Mouse (Mus musculus) spleen, postnatal 10 days (tissue): ENCODE data around the gene Foxe1.

Experiments
- DNase-seq, 2 experiments: peaks; one replicate each; pipeline ENCODE4 v3.0.0; 2021 to 2022; ENCODE audit warnings: low spot score in 2 of 2

Foxe1 gene

DNA sequence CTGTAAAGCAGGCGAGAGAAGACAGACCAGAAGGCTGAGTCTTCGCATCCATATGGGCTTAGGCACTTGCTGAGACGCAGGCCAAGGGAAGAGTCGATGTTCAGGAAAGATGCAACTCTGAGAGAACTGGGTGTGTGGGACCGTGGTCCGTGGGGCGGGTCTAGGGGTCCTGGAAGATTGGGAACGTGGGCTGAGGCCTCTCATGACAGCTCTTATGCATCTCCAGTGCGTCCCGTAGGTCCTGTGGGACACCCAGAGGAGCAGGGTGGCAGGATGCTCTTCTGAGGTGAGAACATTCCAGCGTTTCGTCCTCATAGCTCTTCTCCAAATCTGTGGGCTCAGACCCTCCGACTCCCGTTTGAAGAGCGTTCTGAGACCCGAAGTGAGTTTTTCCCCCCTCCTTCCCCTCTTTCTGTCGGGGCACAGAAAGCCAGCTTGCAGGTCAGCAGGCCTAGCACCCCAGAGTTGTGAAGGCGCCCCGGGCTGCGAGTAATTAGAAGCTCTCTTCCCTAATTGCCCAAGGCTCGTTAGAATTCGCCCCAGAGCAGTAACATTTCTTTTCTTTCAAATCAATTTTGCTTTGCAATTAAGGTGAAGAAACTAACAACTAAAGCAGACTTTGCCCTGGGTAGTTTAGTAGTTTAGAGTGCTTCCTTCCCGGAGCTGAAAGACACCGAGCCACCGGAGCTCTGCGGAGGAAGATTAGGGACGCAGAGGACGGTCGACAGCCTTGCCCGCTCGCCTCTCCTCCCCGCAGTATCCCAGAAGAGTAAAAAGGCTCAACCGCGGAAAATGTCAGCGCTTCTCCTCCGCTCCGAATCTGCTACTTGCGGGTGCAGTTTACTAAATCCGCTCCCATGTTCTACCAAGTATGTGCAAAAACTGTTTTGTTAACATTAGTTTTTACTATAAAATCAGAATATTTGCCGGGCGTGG lies 4.4 kb downstream of the Foxe1 start:
- no peak for DNase-seq

DNA sequence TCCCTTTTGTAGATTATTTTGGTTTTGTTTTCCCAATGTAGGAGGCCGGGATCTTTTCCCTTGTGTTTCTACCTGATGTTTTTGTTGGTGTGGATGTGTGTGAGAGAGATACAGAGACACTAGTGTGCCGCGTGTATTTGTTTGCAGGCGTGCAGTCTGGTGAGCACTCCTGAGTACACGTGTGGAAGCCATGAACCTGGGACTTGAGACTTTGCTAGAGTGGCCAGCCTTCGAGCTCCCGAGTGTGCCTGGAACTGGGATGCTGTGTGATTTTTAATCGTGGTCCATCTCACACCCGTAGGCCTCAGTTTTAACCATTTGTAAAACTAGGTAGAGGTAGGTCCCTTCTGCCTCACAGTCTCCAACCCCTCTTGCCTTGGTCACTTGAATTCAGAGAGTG lies 5.5 kb downstream of the Foxe1 start:
- DNase-seq: no peak

DNA sequence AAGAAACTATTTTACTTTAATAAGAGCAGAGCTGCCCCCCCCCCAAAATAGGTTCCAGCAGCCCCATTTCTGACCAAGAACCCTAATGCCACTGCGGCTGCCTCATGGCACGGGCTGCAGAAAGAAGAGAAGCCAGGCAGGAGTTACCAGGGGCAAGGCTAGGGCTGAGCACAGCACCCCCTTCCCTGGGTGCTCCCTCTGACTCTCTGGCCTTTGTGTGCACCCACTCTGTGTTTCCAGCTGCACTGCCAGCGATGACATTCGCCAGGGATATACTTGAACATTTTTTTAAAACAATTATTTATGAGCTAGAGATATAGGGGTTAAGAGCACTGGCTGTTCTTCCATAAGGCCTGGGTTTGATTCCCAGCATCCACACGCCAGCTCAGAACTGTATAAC lies 6.1 kb downstream of the Foxe1 start:
- no peak for DNase-seq

DNA sequence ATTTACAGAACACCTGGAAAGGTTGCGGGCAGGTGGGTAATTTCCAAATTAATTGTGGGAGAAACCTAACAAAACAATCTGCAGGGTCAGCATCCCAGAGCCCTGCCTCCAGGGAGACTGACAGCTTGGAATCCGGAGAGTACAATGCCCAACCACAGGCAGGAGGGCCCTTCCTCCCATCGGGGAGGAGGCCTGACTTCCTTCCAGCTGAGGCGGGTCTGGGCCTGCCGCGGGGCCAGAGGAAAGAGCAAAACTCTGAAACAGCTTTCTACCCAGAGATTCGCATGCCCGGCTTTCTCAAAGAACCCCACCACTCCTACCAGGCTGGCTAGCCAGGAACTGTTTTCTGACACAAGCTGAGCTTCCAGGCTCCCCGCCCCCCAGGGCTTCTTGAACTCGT lies 9.6 kb downstream of the Foxe1 start:
- no peak for DNase-seq

DNA sequence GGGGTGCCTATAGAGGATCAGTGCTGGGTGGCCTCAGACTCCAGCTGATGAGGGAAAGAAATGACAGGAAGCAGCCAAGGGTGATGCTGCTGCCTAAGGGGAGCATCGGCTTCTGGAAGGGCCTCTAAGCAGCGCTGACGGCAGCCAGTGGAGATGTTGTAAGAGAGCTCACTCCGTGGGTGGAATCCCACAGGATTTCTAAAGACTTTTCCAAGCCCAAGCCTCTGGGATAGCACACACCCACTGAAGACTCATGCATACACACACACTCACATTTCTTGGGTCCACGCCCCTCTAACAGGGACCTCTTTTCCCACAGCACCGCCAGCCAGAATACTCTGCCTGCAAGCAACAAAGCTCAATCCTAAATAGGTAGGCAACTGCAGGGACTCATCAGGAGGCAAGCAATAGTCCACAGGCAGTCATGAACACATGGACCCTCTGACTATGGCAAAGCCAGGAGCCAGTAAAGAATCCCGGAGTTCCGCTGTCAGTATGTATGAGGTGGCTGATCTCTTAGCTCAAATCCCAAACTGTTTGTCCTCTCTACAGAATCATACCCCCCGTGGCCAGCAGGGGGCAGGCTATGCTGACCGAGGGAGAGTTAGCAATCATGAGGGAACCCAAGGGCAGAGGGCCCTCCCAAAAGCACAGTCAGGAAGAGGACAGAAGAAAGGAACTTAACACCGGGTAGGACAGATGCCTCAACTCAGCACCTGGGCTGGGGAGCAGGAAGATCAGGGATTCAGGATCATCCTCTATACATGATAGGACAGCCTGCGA lies 13.1 kb downstream of the Foxe1 start:
- peak; percentile 50 to 79 for DNase-seq

DNA sequence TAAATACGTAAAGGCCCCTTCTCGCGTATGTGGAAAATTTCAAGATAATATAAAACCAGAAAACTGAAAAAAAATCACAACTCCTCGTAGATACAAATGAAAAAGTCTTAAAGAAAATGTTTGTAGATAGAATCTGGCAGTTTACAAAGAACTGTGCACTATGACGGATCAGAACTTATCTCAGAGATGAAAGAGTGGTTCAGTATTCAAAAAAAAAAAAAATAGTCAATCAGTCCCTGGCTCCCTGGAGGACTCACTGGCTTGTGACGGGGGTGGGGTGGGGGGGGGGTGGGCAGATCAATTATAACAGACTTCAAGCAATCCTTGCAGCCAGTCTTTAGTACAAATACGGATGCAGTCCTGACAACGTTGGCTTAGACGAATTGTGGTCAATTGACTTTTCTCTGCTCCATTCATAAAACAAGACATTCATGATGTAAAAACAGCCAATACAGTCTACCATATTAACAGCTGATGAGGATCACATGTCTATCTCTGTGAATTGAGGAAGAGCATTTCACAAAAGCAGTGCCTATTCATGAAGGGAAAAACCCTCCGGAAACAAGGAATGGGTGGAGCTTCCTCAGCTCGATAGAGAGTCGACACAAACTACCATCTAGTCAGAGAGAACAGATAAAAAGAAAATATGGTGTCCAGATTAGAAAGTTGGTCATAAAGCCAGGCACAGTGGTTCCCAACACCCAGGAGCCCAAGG lies 16.3 kb downstream of the Foxe1 start:
- DNase-seq: no peak

DNA sequence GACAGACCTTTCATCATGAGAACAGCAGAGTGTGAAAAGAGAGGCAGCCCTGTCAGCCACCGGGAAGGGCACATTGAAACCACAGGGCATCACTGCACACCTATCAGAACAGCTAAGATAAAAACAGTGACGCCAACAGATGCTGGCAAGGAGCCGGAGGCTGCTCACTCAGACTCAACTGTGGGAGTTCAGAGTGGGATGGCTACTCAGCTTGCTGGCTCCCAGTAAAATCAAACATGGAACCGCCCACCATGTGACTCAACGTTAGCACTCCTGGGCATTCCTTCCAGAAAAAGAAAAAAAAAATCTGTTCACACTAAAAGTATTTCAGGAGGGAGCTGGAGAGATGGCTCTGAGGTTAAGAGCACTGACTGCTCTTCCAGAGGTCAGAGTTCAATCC lies 17.8 kb downstream of the Foxe1 start:
- no peak for DNase-seq

DNA sequence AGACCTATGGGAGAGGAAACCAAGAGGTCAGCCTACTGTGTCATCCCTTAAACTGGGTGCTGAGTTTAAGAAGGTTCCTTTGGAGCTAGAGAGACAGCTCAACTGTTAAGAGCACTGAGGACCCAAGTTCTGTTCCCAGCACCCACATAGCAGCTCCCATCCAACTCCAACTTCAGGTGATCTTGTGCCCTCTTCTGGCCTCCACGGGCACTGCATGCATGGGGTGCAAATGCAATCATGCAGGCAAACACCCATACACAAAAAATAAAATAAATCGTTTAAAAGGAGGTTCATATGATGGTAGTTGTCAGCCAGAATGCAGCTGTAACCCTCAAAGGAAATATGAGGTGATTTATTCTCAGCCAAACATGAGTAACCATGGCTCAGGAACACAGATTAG lies 21.0 kb downstream of the Foxe1 start:
- no peak for DNase-seq

DNA sequence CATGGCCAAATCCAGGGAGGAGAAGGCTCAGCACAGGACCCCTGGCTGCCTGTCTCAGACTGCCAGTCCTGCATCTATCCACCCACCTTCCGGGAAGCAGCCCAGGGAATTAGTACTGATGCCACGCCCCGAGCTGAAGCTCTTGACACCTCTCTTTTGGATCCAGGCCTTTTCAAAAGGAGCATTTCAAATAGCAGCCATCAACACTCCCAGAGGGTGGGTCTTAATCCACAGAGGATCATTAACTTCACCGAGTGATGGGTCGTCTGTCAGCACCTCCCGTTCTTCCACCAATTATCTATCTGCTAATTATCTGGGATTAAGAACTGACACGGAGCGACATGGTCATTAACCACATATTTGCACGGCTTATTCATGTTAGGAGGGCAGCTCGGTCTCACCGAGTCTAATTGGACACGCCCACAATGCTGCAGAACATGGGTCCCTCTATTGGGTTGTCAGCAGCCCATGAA lies 24.1 kb downstream of the Foxe1 start:
- DNase-seq: no peak

DNA sequence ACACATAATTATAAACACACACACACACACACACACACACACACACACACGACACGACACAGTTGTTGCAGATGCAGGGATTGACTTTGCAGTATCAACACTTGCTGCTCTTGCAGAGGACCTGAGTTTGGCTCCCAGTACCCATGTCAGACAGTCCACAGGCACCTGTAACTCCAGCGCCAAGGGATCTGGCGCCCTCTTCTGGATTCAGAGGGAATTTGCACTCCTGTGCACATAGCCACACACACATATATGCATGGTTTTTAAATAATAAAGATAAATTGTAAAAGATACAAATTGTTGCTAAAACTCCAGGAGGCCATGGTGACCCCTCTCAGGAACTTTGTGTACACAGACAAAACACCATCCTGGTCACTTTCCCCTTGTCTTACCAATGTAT lies 25.7 kb downstream of the Foxe1 start:
- no peak for DNase-seq

DNA sequence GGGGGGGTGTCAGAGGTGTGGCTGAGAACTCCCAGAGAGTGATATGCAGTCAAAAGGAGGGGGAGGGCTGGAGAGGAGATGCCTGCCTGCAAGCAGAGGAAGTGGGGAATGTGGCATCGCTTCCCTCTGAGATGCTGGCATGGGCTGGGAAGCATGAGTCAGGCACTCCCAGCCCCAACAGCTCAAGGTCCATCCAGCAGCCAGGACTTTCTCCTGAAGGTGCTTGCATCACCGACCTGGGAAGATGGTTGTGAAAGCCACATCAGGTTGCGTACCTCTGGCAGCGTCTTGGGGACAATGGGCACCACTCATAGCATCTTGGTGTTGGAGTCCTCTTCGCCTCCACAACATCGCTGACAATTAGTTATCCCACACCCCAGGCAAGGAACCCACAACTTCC lies 27.0 kb downstream of the Foxe1 start:
- no peak for DNase-seq

DNA sequence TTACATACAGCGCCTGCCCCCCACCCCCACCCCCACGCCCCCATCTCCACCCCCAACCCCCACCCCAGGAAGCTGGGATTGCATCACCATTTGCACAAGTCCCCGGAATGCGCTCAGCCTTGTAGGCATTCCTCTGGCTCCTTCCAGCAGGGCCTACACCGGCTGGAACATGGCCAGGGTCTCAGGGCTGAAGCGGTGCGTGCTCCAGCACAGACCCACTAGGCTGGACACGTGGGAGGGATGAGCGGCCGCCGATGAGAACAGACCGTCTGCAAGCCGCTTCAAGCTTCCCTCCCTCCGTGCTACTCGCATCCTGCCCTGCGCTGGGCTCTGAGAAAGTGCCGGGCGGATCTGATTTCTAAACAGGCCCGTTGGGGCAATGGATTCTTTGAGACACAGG lies 27.6 kb downstream of the Foxe1 start:
- no peak for DNase-seq

DNA sequence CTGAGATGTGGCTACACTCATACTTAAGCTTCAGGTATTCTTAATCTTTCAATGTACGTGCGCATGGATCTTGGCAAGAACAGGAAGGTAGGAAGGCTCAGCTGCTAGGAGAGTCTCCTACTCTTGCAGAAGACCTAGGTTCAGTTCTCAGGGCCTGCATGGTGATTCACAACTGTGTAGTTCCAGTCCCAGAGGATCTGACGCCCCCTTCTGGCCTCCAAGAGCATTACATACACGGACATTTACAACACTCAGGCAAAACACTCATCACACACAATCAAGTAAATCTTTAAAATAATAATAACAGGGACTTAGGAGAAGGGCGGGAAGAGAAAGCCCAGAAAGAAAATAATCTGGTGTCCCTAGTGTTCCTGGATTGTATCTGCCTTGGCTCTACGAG lies 31.0 kb downstream of the Foxe1 start:
- DNase-seq: peak; percentile 21 to 68

DNA sequence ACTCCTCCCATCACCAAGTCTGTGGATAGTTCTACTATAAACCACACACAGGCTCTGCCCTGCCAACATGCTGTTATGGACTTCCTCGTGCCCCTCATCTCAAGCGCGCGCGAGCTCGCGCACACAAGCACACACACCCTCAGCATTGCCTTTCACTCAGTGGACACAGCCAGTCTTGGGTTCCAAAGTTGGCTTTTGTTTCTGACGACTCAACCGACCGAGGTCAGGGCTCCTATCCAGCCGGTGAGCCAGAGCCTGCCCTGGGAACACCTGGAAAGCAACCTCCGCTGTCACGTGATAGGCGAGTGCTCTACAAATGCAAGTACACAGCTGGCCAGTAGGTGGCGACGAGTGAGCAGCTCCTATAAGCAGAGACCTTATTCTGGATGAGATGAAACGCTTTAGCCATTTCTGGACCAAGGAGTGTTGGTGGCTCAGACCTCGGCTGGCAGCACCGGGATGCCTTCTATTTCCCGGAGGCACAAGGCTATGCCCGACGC lies 31.5 kb downstream of the Foxe1 start:
- peak; percentile 76 to 88 for DNase-seq

DNA sequence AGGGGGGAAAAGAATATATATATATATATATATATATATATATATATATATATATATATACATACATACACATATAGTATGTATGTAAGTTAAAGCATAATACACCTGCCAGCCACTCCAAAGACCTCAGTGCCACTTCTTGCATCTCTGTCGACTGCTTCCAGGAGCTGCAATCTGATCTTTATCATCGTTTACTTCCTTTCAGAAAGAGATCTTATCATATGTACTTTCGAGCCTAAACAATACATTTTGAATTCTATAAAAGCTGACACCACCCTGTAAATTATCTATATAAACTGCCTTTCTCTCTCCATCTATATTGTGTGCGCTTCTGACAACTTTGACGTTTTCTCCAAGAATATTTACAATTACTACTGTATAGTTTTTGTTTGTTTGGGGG lies 45.1 kb downstream of the Foxe1 start:
- DNase-seq: no peak

DNA sequence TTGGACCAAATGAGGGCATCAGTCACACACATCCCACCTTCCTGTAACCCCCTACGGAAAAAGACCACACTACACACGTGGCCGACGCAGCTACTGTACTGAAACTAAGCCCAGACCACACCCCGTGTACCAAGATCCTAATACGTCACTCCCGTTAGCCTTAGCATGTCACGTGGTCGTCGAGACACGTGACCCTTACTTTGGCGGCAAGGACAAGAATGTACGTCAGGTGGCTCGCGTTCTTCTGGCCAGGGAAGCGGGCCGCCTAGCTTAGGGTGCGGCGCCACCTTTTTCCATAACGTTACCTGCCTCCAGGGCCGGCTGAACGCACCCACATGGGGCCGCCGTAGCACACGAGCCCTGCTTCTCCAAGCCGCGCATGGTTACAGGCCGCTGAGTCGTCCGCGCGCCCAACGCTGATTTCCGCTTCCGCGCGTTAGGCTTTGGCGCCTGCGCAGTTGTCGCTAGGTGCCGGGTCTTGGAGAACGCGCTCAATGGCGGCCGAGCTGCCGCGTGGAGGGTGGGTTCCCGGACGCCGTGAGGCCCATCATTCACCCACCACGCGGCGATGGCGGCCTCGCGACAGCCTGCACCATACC lies 45.7 kb downstream of the Foxe1 start, which contains the start of gene Trmo:
Gene Trmo, minus strand, starts transcription at position 425 of the 599 bp plus-strand sequence.
- DNase-seq: peak; percentile 90 to 94

DNA sequence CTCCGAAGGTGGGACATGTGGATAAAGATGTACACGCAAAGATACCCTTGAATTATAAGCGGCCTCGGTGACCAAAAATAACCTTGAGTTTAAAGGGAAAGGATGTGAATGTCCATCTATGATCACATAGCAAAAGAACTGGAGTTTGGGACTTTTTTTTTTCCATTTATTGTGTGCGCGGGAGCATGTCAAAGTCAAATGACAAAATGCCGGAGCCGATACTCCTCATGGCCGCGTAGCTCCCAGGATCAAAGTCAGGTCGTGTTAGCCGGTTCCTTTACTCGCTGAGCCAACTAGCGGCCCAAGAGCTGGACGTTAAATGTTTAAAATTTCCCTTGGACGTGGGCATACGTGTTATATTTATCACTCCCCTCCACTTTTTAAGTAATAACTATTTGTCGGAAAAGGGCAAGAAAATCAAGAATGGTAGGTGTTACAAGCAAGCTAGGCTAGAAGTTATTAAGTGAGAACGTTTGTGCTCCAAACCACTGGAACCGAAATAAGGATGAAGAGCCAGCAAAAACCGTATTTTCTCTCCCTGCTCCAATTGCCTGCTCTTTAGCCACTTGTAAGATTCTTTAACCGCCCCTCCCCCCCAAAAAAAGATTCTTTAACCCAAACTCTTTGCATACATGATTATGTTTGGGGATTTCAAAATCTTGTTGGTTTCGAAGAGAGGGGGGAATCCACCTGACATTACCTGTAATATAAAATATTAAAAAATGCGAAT lies 46.4 kb downstream of the Foxe1 start:
- DNase-seq: peak in 1 of 2 experiments; percentile 51

DNA sequence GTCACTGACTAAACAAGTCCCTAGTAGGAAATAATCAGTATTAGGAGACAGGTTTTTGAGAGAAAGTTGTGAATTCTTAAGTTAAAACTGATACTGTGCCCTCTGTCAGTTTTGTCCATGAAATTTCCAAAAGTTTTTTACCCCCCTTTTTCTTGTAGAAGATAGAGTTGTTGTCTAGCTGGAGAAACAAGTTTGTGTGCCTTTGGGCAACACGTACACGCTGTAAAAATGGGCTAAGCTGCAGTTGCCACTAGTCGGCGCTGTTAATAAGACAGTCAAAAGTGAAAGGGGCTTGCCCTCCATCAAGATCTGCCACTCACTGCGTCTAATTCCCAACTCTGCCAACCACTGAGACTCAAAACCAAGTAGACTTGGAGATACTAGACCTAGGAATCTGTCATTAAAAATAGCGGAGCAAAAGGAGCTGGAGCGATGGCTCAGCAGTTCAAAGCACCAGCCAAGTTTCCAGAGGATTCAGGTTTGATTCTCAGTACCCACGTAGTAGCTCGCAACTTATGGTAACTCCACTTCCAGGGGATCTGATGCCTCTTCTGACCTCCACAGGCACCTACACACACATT lies 47.1 kb downstream of the Foxe1 start:
- DNase-seq: peak; percentile 80 to 92

DNA sequence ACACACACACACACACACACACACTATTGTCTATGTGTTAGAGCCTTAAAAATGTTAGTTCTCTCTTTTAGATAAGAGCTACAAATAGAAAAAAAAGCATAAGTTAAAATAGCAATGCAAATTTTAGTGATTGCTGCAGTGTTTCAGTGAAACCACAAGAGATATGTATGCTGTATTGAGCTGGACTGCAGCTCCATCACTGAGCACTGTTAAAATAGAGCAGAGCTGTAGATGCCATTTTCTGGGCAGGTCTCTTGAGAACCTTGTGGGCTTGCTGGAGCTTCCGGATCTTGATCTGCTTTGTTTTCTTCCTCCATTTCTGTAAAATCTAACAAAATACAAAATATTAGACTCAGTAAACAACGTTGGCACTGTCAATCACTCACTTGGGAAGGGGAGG lies 51.0 kb downstream of the Foxe1 start:
- no peak for DNase-seq

DNA sequence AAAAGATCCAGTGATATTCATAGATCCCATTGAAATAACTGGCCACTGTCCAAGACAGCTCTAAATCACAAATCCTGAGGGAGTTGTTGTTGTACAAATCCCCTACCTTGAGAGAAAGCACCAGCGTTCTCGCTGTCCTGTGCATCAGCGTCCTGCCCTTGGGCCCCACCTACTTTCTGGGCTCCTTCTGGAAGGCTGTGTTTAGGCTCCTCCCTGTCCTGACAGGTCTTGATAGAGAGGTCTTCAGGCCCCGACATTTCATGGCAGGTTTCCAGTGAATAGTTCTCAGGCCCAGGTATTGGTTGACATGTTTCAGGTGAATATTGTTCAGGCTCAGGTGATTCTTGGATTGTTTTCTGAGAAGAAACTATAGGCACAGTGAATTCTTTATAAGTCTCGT lies 52.3 kb downstream of the Foxe1 start:
- DNase-seq: peak in 1 of 2 experiments; percentile 69
